Mouse (Mus musculus): ENCODE measurements around the gene Hoxa10.

Hoxa10 gene

GRCm38 (mm10) chr6:52218643-52219215, 21.9 kb downstream of the Hoxa10 start:
- no peak for DNase-seq (ENCODE audit: low read depth, low spot score)

GRCm38 (mm10) chr6:52217895-52218642, 22.6 kb downstream of the Hoxa10 start:
- DNase-seq (ENCODE audit: low read depth, low spot score), result no peak

- DNase-seq (ENCODE audit: low read depth, low spot score), result no peak
Observed at GRCm38 (mm10) chr6:52217459-52217768, 23.2 kb downstream of the Hoxa10 start.

GRCm38 (mm10) chr6:52216691-52217458, 23.8 kb downstream of the Hoxa10 start:
- DNase-seq (ENCODE audit: low read depth, low spot score), result no peak

GRCm38 (mm10) chr6:52215771-52216535, 24.7 kb downstream of the Hoxa10 start:
- no peak for DNase-seq (ENCODE audit: low read depth, low spot score)

- no peak for DNase-seq (ENCODE audit: low read depth, low spot score)
Observed at GRCm38 (mm10) chr6:52215070-52215469, 25.6 kb downstream of the Hoxa10 start.

- DNase-seq (ENCODE audit: low read depth, low spot score), result no peak
Observed at GRCm38 (mm10) chr6:52214271-52214670, 26.4 kb downstream of the Hoxa10 start.

GRCm38 (mm10) chr6:52213119-52213986, 27.3 kb downstream of the Hoxa10 start, which contains the start of the genes Hoxa3 and Gm28308:
Hoxa3 (minus strand) TSS chr6:52213336.
Gm28308 (minus strand) TSS chr6:52213339.
- DNase-seq (ENCODE audit: low read depth, low spot score), result no peak

- no peak for DNase-seq (ENCODE audit: low read depth, low spot score)
Observed at GRCm38 (mm10) chr6:52212556-52213118, 28.0 kb downstream of the Hoxa10 start.

- DNase-seq (ENCODE audit: low read depth, low spot score), result no peak
Observed at GRCm38 (mm10) chr6:52211961-52212360, 28.7 kb downstream of the Hoxa10 start.

GRCm38 (mm10) chr6:52211170-52211935, 29.3 kb downstream of the Hoxa10 start:
- DNase-seq (ENCODE audit: low read depth, low spot score), result peak; percentile 61

GRCm38 (mm10) chr6:52209685-52210046, 31.0 kb downstream of the Hoxa10 start:
- no peak for DNase-seq (ENCODE audit: low read depth, low spot score)

- no peak for DNase-seq (ENCODE audit: low read depth, low spot score)
Observed at GRCm38 (mm10) chr6:52208868-52209684, 31.6 kb downstream of the Hoxa10 start.

- no peak for DNase-seq (ENCODE audit: low read depth, low spot score)
Observed at GRCm38 (mm10) chr6:52208072-52208867, 32.4 kb downstream of the Hoxa10 start, which contains the start of gene Hoxa6. Hoxa6 (minus strand) TSS chr6:52208722.

- DNase-seq (ENCODE audit: low read depth, low spot score), result no peak
Observed at GRCm38 (mm10) chr6:52207684-52207976, 33.0 kb downstream of the Hoxa10 start.

- no peak for DNase-seq (ENCODE audit: low read depth, low spot score)
Observed at GRCm38 (mm10) chr6:52206882-52207683, 33.6 kb downstream of the Hoxa10 start.

Data from brain, adult 2 months (tissue).